Mouse (Mus musculus) bone marrow macrophage, adult 2 months (primary cell): ENCODE data around the gene Mcrip1.

Experiments used
- CTCF ChIP-seq: IDR thresholded peaks from 2 replicates; pipeline ENCODE4 v1.5.1; 2012; ENCODE audit warnings: low read depth, mild to moderate bottlenecking, low read length, moderate library complexity
- POLR2A ChIP-seq: IDR thresholded peaks from 2 replicates; pipeline ENCODE4 v1.6.1; 2012; ENCODE audit warnings: mild to moderate bottlenecking, low read depth, low read length, borderline replicate concordance

GRCm38 (mm10) chr11:120500357-120500756 is 49.2 kb downstream of the Mcrip1 start:
- no peak for TF ChIP-seq CTCF
- no peak for TF ChIP-seq POLR2A
